Mouse (Mus musculus) limb, embryonic 15.5 days (tissue): ENCODE data around the gene Serhl. TPM values are rescaled to one million over a fixed set of nuclear protein-coding genes. Genes with fewer than 3 reads are reported as not detected.
A peak's percentile ranks its signal among the peaks of the same experiment; 100 is the strongest.
"Not testable (repeated sequence)": the region's sequence is repeated elsewhere in the genome, so short reads cannot be mapped to it uniquely, and the experiment has no call there.

Experiments used
- ATAC-seq: fragments of 200-750 bp; cut with Nextera tagmentation; 2 replicates; pipeline ENCODE4 v1.8.0; 2017; ENCODE audit warnings: low read depth, moderate TSS enrichment; ENCODE audit not compliant: insufficient number of reproducible peaks, low FRiP score, low TSS enrichment
- H3K27ac ChIP-seq: fragments of 300-500 bp; sonication (generic); 2 replicates; pipeline ENCODE4 v1.5.1; 2015; ENCODE audit warnings: moderate library complexity, mild to moderate bottlenecking, inconsistent platforms
- H3K27me3 ChIP-seq: fragments of 300-500 bp; sonication (generic); 2 replicates; pipeline ENCODE4 v1.6.1; 2015; ENCODE audit warnings: inconsistent platforms
- H3K36me3 ChIP-seq: fragments of 300-500 bp; sonication (generic); 2 replicates; pipeline ENCODE4 v1.6.1; 2015; ENCODE audit warnings: inconsistent platforms
- H3K4me1 ChIP-seq: fragments of 300-500 bp; sonication (generic); 2 replicates; pipeline ENCODE4 v1.6.1; 2015; ENCODE audit warnings: inconsistent platforms
- H3K4me2 ChIP-seq: fragments of 300-500 bp; sonication (generic); 2 replicates; pipeline ENCODE4 v1.6.1; 2015; ENCODE audit warnings: mild to moderate bottlenecking, inconsistent platforms
- H3K4me3 ChIP-seq: fragments of 300-500 bp; sonication (generic); 2 replicates; pipeline ENCODE4 v1.5.1; 2015; ENCODE audit warnings: mild to moderate bottlenecking, inconsistent platforms
- H3K9ac ChIP-seq: fragments of 300-500 bp; sonication (generic); 2 replicates; pipeline ENCODE4 v1.6.1; 2015; ENCODE audit warnings: inconsistent platforms
- H3K9me3 ChIP-seq: fragments of 300-500 bp; sonication (generic); 2 replicates; pipeline ENCODE4 v1.6.1; 2016; ENCODE audit warnings: inconsistent platforms
- WGBS: fragments of 180-500 bp; shearing (Covaris S2); methylation state at CpG from one replicate; pipeline ENCODE4 v1.1.7; 2015; 5-methylcytosine and 5-hydroxymethylcytosine counted together
- polyA plus RNA-seq: library from polyadenylated mRNA; unstranded; fragments of >200 nt; fragmentation: Nextera tagmentation; extraction: Ambion mirVana; gene quantifications from 2 replicates; pipeline ENCODE4 v1.2.1, GENCODE M21; 2015

The Serhl gene
- polyA plus RNA-seq: 66.0 and 68.8 TPM in 2 replicates

DNA sequence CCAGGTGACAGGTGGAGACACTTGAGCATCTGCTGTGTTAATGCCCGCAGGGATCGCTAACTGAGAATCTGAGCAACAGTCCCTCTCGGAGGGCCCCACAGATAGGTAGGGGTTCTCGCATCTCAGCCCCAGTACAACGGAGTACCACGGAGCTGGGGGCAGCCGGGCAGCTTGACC, at the start of gene Serhl:
Gene Serhl (plus strand): TSS at position 78 of the 177 bp plus-strand sequence.
- H3K27me3 ChIP-seq: peaks cover 14% of the 10 kb centered on the region
- H3K27ac ChIP-seq: no peak within 1 kb of the TSS
- H3K36me3 ChIP-seq: no peaks in the 10 kb centered on the region
- H3K4me2 ChIP-seq: peak within 1 kb of the TSS; percentile 17; the same call in 1 of the 2 replicates
- no peak for ATAC-seq
- H3K4me1 ChIP-seq: peaks cover 29% of the 10 kb centered on the region
- H3K9me3 ChIP-seq: no peaks in the 10 kb centered on the region
- 13% methylated on average over 7 of the region's 7 CpGs for WGBS
- H3K4me3 ChIP-seq: no peak within 1 kb of the TSS
- H3K9ac ChIP-seq: no peak within 1 kb of the TSS

DNA sequence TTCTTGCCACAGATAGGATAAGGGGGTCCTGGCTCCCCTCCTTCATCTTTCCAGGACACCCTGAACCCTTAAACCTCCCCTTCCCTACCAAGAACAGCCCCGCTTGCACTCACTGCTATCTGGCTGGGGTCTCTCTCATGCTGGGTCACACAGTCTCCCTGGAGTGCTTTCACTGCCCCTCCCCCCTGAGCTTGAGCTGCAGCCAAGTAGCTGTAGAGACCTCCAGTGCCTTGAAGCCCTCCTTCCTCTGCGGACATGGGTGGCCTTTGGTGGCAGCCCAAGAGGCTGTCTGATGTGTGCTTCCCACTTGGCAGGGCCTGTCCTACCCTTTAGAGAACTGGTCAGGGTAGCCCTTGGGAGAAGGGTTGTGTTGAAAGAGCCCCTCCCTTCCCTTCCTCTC, 49.1 kb upstream of the Serhl start:
- H3K4me2 ChIP-seq: no peak overlapping the region
- H3K27ac ChIP-seq: no peak overlapping the region
- WGBS: 64% methylated on average over 2 of the region's 2 CpGs

DNA sequence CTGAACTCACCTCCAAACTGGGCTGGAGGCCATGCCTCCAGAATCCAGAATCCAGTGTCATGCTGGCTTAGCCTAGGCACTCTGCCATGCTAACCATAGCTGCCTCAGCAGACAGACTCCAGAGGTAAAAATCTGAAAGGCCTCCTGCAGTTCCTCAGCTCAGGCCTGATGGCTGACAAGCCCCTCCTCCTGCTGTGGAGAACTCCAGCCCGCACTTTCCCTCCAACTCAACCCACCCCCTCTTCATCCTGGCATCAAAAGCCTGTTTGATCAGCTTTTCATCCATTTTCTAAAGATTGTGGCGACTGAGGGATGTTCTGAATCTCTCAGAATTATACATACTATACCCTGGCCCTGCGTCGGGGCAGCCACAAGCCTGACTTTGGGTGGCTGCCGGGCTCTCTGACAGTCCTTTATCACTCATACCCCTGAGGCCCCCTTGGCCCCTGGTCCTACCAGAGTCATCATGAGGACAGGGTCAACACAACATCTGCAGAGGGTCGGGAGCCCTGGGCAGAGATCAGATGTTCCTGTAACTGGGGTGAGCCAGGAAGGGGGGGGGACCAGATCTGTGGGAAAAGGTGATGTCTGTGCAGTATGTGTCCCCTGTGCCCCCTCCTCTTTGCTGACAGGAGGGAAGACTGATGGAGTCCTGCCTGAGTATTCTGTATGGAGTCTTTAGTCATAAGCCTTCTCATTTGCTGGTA, 46.5 kb upstream of the Serhl start:
- H3K9ac ChIP-seq: no peak overlapping the region
- no peak overlapping the region for H3K27ac ChIP-seq

More for the DNA sequence above, 49.1 kb upstream of the Serhl start:
- no peaks in the 10 kb centered on the region for H3K9me3 ChIP-seq
- peaks cover under 1% of the 10 kb centered on the region; the same call in 1 of the 2 replicates for H3K27me3 ChIP-seq
- peaks cover 50% of the 10 kb centered on the region for H3K4me1 ChIP-seq
- ATAC-seq: no peak
- H3K36me3 ChIP-seq: no peaks in the 10 kb centered on the region
- H3K4me3 ChIP-seq: no peak overlapping the region
- no peak overlapping the region for H3K9ac ChIP-seq

DNA sequence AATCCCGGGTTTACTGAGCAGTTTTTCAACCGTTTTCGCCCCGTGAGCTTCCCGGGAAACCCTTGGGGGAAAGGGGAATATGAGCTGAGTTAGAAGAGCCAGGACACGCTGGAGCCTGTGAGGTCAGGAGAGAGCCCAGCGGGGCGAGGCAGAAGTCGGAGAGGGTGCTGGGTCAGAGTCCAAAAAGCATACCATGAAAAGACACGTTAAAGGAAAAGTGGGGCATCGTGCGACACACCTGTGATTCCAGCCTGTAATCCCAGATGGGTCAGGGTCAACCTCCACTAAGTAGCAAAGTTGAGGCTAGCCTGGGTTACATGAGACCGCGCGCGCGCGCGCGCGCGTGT, 46.0 kb upstream of the Serhl start:
- Histone ChIP-seq H3K9me3 (no peaks in the 10 kb centered on the region), H3K4me2 (no peak overlapping the region), H3K27me3 (no peaks in the 10 kb centered on the region), H3K27ac (no peak overlapping the region), H3K4me3 (no peak overlapping the region), H3K4me1 (peaks cover 30% of the 10 kb centered on the region), H3K36me3 (no peaks in the 10 kb centered on the region), H3K9ac (no peak overlapping the region)
- no peak for ATAC-seq
- 64% methylated on average over 22 of the region's 22 CpGs for WGBS

More for the DNA sequence above, 46.5 kb upstream of the Serhl start:
- H3K9me3 ChIP-seq: no peaks in the 10 kb centered on the region
- H3K4me1 ChIP-seq: peaks cover 34% of the 10 kb centered on the region
- H3K36me3 ChIP-seq: no peaks in the 10 kb centered on the region
- H3K4me3 ChIP-seq: no peak overlapping the region
- 9% methylated on average over 6 of the region's 6 CpGs for WGBS
- 0 out of 2 replicates have a peak, but pooled peaks have one; percentile 45 for ATAC-seq
- H3K4me2 ChIP-seq: no peak overlapping the region
- H3K27me3 ChIP-seq: no peaks in the 10 kb centered on the region

DNA sequence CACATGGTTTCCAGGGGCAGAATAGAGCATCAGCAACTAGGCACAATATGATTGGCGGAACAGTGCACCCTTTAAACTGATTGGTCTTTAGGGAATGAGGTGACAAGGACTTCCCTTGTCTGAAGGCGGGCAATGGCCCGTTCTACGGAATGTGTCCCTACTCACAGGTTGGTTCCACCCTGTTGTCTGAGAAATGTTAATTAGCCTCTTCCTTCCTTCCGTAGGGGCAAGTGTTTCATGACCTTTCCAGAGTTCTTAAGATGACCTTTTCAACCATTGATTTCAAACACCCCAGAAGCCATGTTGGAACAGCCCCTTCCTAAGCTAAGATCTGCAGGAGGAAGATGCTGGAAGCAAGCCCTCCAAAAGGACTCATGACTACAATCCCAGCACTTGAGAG, 43.7 kb upstream of the Serhl start:
- not testable (repeated sequence) for ATAC-seq, H3K4me2 ChIP-seq, H3K27me3 ChIP-seq, H3K4me3 ChIP-seq, H3K9me3 ChIP-seq, H3K9ac ChIP-seq, H3K27ac ChIP-seq, H3K36me3 ChIP-seq
- H3K4me1 ChIP-seq: peaks cover 17% of the 10 kb centered on the region
- WGBS: 89% methylated on average over 5 of the region's 5 CpGs

DNA sequence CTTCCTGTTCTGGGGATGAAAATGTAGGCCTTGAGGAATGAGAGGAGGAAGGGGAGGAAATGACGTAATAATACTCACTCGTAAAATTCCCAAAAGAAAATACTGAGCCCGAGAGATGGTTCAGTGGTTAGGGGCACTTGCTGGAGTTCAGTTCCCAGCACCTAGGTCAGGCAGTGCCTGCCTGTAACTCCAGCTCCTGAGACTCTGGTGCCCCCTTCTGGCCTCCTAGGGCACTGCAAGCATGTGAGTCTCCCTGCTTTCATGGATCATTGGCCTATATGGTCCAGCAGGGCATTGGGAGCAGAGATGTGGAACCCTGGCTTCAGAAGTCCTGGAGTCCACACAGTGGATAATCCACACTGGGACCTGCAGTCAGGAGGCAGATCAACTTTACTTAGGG, 43.0 kb upstream of the Serhl start:
- no peak overlapping the region for H3K4me2 ChIP-seq
- no peak for ATAC-seq
- H3K9me3 ChIP-seq: no peaks in the 10 kb centered on the region
- H3K4me1 ChIP-seq: peaks cover 17% of the 10 kb centered on the region
- 80% methylated on average over 3 of the region's 3 CpGs for WGBS
- H3K9ac ChIP-seq: no peak overlapping the region
- no peak overlapping the region for H3K27ac ChIP-seq
- no peaks in the 10 kb centered on the region for H3K36me3 ChIP-seq
- no peaks in the 10 kb centered on the region for H3K27me3 ChIP-seq
- H3K4me3 ChIP-seq: no peak overlapping the region

DNA sequence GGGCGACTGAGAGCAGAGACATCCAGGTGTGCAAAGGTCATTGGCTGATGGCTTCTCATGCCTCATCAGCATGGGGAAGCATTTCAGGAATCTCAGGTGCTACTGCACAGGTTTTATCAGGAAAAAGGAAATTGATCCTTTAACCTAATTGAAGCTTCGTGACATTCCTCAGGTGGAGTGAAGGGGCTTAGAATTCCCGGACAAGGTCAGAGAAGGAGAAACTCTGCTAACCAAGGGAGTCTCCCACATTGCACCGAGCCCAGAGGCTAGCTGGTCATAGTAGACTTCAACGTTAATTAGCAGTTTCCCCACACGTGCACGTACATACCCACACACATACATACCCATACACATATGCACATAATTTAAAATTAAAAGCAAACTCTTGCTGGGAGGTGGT, 42.6 kb upstream of the Serhl start:
- peaks cover 16% of the 10 kb centered on the region for H3K4me1 ChIP-seq
- no peak for ATAC-seq
- 63% methylated on average over 7 of the region's 7 CpGs for WGBS
- no peak overlapping the region for H3K27ac ChIP-seq
- H3K9me3 ChIP-seq: no peaks in the 10 kb centered on the region
- no peak overlapping the region for H3K4me3 ChIP-seq
- no peaks in the 10 kb centered on the region for H3K36me3 ChIP-seq
- H3K9ac ChIP-seq: no peak overlapping the region
- H3K27me3 ChIP-seq: no peaks in the 10 kb centered on the region
- no peak overlapping the region for H3K4me2 ChIP-seq

DNA sequence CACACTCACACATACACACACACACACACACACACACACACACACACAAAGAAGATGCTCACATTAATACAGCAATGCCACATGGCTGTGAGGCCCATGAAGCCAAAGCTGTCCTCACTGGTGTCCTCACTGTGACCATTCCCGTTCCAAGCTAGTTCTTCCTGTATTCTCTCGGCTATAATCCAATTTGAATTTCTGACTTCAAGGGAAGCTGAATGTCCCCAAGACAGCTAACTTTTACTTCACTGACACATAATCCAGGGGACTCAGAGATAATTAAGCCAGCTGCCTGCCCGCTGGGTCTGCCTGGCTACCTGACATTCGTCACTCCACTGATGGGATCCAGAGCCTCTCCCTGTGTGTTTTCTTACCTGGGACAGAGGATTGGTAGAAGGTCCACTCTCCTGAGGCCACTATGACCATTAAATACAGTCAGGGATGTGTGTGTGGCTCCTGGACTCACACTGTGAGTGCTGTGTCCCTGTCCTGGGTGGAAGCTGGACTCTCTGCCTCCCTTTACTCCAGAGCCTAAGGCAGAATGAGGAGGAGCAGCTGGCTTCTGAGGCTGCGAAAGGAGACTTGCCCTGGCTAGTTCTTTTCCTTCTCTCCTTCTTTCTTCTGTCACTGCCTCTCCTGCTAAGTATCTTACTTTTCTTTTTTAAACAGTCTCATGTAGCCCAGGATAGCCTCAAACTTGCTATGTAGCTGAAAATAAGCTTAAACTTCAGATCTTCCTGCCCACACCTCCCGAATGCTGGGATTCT, 36.8 kb upstream of the Serhl start:
- Histone ChIP-seq H3K4me3 (no peak overlapping the region), H3K9me3 (no peaks in the 10 kb centered on the region), H3K27me3 (peaks cover 2% of the 10 kb centered on the region; the same call in 1 of the 2 replicates), H3K36me3 (no peaks in the 10 kb centered on the region), H3K27ac (no peak overlapping the region), H3K9ac (no peak overlapping the region), H3K4me1 (peaks cover 18% of the 10 kb centered on the region), H3K4me2 (no peak overlapping the region)
- no peak for ATAC-seq
- 53% methylated on average over 6 of the region's 6 CpGs for WGBS

DNA sequence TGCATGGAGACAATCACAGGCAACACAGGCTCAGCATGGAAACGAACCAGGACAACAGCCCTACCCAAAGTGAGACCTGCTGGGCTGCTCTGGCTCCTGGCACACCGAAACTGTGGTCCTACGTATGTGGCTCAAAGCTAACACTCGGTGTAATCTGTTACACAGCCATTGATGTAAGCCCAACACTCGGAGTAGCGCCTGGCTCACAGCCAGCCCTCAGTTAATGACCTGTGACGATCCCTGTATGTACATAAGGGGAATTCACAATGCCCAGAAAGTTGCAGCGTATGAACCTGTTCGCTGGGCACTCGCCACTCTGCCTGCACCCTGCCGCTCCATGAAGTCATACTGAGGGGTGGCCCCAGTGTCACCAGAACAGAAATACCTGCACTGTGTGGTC, 36.0 kb upstream of the Serhl start:
- Histone ChIP-seq H3K4me1 (peaks cover 18% of the 10 kb centered on the region), H3K9me3 (no peaks in the 10 kb centered on the region), H3K36me3 (no peaks in the 10 kb centered on the region), H3K4me2 (no peak overlapping the region), H3K9ac (no peak overlapping the region), H3K27ac (no peak overlapping the region), H3K4me3 (no peak overlapping the region), H3K27me3 (peaks cover 2% of the 10 kb centered on the region; the same call in 1 of the 2 replicates)
- 30% methylated on average over 11 of the region's 11 CpGs for WGBS
- no peak for ATAC-seq

DNA sequence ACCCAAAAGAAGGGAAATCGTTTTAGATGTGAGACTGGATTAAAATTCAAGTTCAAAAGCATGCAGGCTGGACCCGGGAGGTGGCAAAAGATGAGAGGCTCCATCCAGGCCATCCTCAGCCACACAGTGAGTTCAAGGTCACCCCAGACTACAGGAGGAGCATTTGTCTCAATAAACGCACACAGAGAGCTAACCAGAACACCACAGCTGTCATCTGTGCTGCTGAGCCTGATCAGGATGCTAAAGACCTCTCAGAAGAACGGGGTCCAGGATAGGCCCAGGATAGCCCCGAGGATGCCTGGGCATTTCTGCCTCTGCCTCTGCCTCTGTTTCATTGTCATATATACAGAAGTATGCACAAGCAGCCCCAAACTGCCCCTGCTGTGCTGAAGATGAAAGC, 33.7 kb upstream of the Serhl start:
- ATAC-seq: no peak

DNA sequence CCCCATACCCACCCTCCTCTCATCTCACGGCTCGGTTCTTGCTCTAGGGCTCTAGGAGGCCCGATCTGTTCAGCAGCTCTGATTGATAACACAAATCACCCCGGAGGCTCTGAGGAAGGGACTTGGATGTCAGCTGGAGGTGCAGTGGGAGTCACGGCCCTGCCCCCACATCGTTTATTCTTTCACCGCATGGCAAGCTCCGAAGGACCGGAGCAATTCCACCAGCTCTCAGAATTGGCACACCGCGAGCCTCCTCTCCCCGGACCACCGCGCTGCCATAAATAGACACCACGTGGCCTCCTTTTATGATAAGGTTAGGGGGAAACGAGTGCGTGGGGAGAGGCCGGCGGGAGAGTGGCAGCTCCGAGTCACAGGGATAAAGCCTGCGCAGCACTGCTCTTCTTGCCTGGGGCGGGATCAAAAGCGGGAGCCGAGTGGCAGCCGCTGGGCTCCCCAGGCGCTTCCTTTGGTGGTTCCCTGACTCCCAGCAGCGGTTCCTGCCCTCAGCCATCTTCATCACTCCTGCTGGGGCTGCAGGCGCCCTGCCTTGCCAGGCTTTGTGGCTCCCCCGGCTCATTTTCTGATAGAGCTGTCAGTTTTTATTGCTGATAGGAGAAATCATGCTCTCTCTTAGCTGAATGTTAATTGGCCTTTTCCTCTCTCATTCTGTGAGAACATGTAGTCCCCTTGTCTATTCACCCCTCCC, 32.8 kb upstream of the Serhl start:
- peak overlapping the region; percentile 17; the same call in 1 of the 2 replicates for H3K9ac ChIP-seq
- WGBS: under 1% methylated on average over 29 of the region's 29 CpGs
- no peak for ATAC-seq
- peaks cover 2% of the 10 kb centered on the region; the same call in 1 of the 2 replicates for H3K27me3 ChIP-seq
- H3K4me1 ChIP-seq: peaks cover 18% of the 10 kb centered on the region
- no peaks in the 10 kb centered on the region for H3K9me3 ChIP-seq
- peak overlapping the region; percentile 83 for H3K4me2 ChIP-seq
- H3K27ac ChIP-seq: no peak overlapping the region
- H3K36me3 ChIP-seq: no peaks in the 10 kb centered on the region
- peak overlapping the region; percentile 37 for H3K4me3 ChIP-seq

More for the DNA sequence above, 33.7 kb upstream of the Serhl start:
- H3K36me3 ChIP-seq: no peaks in the 10 kb centered on the region
- 46% methylated on average over 5 of the region's 5 CpGs for WGBS
- no peak overlapping the region for H3K4me3 ChIP-seq
- no peak overlapping the region for H3K9ac ChIP-seq
- no peaks in the 10 kb centered on the region for H3K9me3 ChIP-seq
- H3K4me1 ChIP-seq: peaks cover 18% of the 10 kb centered on the region
- H3K27me3 ChIP-seq: peaks cover 2% of the 10 kb centered on the region; the same call in 1 of the 2 replicates
- H3K4me2 ChIP-seq: no peak overlapping the region
- no peak overlapping the region for H3K27ac ChIP-seq

DNA sequence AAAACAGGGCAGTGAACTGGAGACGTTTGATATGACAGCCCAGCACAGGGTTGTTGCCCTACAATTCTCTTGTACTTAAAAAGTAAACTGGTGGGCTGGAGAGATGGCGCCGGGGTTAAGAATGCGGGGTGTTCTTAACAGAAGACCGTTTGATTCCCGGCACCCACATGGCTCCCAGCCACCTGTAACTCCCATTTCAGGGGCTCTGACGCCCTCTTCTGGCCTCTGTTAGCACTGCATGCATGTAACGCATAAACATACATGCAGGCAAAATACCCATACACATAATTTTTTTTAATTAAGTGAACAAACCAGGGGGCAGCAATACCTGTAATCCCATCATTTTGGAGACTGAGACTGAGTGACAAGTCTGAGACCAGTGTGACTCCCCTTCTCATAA, 31.8 kb upstream of the Serhl start:
- H3K27ac ChIP-seq: no peak overlapping the region
- no peak overlapping the region for H3K4me2 ChIP-seq
- no peak for ATAC-seq
- H3K9ac ChIP-seq: no peak overlapping the region
- WGBS: 72% methylated on average over 8 of the region's 8 CpGs
- H3K27me3 ChIP-seq: peaks cover 2% of the 10 kb centered on the region; the same call in 1 of the 2 replicates
- H3K9me3 ChIP-seq: no peaks in the 10 kb centered on the region
- no peak overlapping the region for H3K4me3 ChIP-seq
- no peaks in the 10 kb centered on the region for H3K36me3 ChIP-seq
- H3K4me1 ChIP-seq: peaks cover 21% of the 10 kb centered on the region
